Mouse (Mus musculus) liver, embryonic 16.5 days (tissue): Measurements from ENCODE around the gene Efhc2. TPM values are rescaled to one million over a fixed set of nuclear protein-coding genes. Genes with fewer than 3 reads are reported as not detected.
A peak's percentile ranks its signal among the peaks of the same experiment; 100 is the strongest.

Experiments
- ATAC-seq: fragments of 200-750 bp; cut with Nextera tagmentation; 2 replicates; pipeline ENCODE4 v1.8.0; 2017; ENCODE audit warnings: low read depth, mild to moderate bottlenecking, moderate number of reproducible peaks, moderate library complexity
- H3K27ac ChIP-seq: fragments of 300-500 bp; sonication (generic); 2 replicates; pipeline ENCODE4 v1.5.1; 2014; ENCODE audit warnings: mild to moderate bottlenecking, low read length
- H3K27me3 ChIP-seq: fragments of 300-500 bp; sonication (generic); 2 replicates; pipeline ENCODE4 v1.6.1; 2014; ENCODE audit warnings: low read depth, low read length, mixed read lengths; ENCODE audit not compliant: control insufficient read depth, insufficient read depth
- H3K36me3 ChIP-seq: fragments of 300-500 bp; sonication (generic); 2 replicates; pipeline ENCODE4 v1.6.1; 2014; ENCODE audit warnings: mild to moderate bottlenecking; ENCODE audit not compliant: control insufficient read depth, insufficient read depth
- H3K4me1 ChIP-seq: fragments of 300-500 bp; sonication (generic); 2 replicates; pipeline ENCODE4 v1.6.1; 2014; ENCODE audit warnings: low read depth, low read length, mixed read lengths; ENCODE audit not compliant: control insufficient read depth
- H3K4me2 ChIP-seq: fragments of 300-500 bp; sonication (generic); 2 replicates; pipeline ENCODE4 v1.6.1; 2014; ENCODE audit warnings: low read depth, low read length, mixed read lengths
- H3K4me3 ChIP-seq: fragments of 300-500 bp; sonication (generic); 2 replicates; pipeline ENCODE4 v1.5.1; 2014; ENCODE audit warnings: low read depth, mild to moderate bottlenecking, low read length
- H3K9ac ChIP-seq: fragments of 300-500 bp; sonication (generic); 2 replicates; pipeline ENCODE4 v1.6.1; 2014; ENCODE audit warnings: low read depth, low read length
- H3K9me3 ChIP-seq: fragments of 300-500 bp; sonication (generic); replicated peaks from 2 replicates; pipeline ENCODE4 v1.6.1; 2016; ENCODE audit warnings: low read length; ENCODE audit not compliant: control insufficient read depth
- WGBS: fragments of 180-500 bp; shearing (Covaris S2); extraction: QIAGEN DNeasy Blood & Tissue Kit; methylation state at CpG from one replicate; pipeline ENCODE4 v1.1.7; 2014; ENCODE audit not compliant: insufficient replicate concordance; 5-methylcytosine and 5-hydroxymethylcytosine counted together
- polyA plus RNA-seq: library from polyadenylated mRNA; unstranded; fragments of >200 nt; fragmentation: Nextera tagmentation; extraction: Ambion mirVana; gene quantifications from 2 replicates; pipeline ENCODE4 v1.2.1, GENCODE M21; 2015

The Efhc2 gene
- polyA plus RNA-seq, result not detected in 2 replicates

DNA sequence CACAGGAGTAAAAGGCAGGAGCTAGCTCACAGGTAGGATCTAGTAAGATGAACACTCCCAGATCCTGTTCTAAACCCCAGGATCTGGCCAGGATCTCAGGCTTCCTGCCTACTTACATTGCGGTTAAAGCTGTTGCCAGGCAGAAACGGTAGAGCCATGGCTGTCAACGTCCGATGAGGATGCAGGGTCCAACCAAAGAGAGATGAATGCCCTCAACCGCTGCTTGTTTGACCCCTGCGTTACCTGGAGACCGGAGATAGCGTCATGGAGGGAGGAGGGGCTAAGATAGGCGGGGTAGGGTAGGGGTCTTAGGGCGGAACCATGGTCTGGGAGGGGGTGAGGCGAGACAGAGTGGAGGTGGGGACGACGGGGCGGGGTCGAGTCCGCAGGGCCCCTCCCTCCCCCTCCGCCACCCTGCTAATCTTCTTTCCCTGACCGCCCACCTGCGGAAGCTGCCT, at the start of gene Efhc2:
Efhc2 (minus strand) TSS at position 243 of the 458 bp plus-strand sequence.
- H3K4me2 ChIP-seq, result peak within 1 kb of the TSS; percentile 41
- H3K4me1 ChIP-seq, result no peaks in the 10 kb centered on the region
- H3K4me3 ChIP-seq, result peak within 1 kb of the TSS; percentile 28
- no peaks in the 10 kb centered on the region for H3K27me3 ChIP-seq
- no peak for ATAC-seq
- H3K9ac ChIP-seq, result no peak within 1 kb of the TSS
- H3K36me3 ChIP-seq, result no peaks in the 10 kb centered on the region
- 12% methylated on average over 18 of the region's 19 CpGs for WGBS
- no peaks in the 10 kb centered on the region for H3K9me3 ChIP-seq
- H3K27ac ChIP-seq, result no peak within 1 kb of the TSS

DNA sequence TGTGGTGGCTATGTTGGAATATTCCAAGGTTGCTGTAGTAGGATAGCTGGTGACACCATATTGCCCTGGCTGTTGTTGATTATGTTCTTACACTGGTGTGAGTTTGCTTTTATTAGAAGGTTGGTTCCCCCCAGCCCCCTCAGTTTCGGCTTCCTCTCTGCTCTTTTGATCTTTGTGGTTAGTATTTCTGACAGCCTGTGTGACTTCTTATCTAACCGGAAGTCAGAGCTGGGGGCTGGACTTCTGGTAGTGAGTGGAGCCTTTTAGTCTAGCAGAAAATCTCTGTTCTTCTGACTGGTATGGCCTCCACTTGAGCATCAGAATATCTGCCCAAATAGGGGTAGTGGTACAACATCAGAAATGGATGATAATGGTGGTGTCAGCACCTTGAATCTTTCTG, 45.9 kb upstream of the Efhc2 start:
- H3K36me3 ChIP-seq, result no peaks in the 10 kb centered on the region
- no peaks in the 10 kb centered on the region for H3K9me3 ChIP-seq
- H3K4me2 ChIP-seq, result no peak overlapping the region
- H3K4me3 ChIP-seq, result no peak overlapping the region
- no peak overlapping the region for H3K27ac ChIP-seq
- ATAC-seq, result no peak
- H3K9ac ChIP-seq, result no peak overlapping the region
- H3K4me1 ChIP-seq, result no peaks in the 10 kb centered on the region
- WGBS, result 19% methylated on average over 2 of the region's 2 CpGs
- H3K27me3 ChIP-seq, result no peaks in the 10 kb centered on the region

DNA sequence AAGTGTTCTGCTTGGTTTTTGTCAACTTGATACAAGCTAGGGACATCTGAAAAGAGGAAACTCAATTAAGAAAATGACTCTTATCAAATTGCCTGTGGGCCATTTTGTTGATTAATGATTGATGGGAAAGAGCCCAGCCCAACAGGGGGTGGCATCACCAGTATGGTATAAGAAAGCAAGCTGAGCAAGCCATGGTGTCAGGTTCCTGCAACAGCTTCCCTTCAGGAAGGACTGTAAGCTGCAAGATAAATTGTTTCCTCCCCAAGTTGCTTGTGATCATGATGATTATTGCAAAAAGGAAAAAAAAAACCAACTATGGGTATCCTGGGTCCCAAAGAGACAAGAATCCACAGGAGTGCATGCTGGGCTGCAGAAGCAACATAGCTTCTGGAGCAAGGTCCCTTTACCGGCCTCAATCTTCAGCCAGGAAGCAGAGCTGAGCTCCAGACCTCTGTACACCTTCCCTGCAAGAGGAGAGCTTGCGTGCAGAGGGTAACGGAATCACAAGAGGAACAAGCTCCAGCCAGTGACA, 18.8 kb downstream of the Efhc2 start:
- Histone ChIP-seq H3K4me2 (no peak overlapping the region), H3K4me1 (no peaks in the 10 kb centered on the region), H3K36me3 (no peaks in the 10 kb centered on the region), H3K27ac (no peak overlapping the region), H3K9ac (no peak overlapping the region), H3K27me3 (no peaks in the 10 kb centered on the region), H3K4me3 (no peak overlapping the region), H3K9me3 (no peaks in the 10 kb centered on the region)
- no peak for ATAC-seq
- WGBS, result 34% methylated on average over 3 of the region's 3 CpGs

DNA sequence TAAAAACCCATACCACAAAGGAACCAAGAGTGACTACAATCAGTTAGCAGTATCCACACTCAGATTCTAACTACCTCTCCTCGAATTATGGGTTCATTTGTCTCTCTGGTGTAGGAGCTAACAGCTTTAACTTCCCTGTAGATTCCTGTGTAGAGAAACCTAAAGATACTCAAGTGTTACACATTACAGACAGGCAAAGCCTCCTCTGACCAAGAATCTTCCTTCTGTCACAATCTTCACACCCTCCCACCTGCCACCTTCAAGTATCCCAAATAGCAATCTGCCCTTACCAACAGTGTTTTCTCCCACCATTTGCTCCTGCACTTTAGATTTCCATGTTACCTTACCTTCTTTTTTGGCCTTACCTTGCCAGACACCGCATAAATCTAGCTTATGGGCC, 35.3 kb downstream of the Efhc2 start:
- H3K4me2 ChIP-seq, result no peak overlapping the region
- H3K27me3 ChIP-seq, result no peaks in the 10 kb centered on the region
- no peak overlapping the region for H3K27ac ChIP-seq
- no peak for ATAC-seq
- 42% methylated on average over 2 of the region's 2 CpGs for WGBS
- no peak overlapping the region for H3K4me3 ChIP-seq
- no peaks in the 10 kb centered on the region for H3K9me3 ChIP-seq
- H3K9ac ChIP-seq, result no peak overlapping the region
- no peaks in the 10 kb centered on the region for H3K36me3 ChIP-seq
- no peaks in the 10 kb centered on the region for H3K4me1 ChIP-seq

DNA sequence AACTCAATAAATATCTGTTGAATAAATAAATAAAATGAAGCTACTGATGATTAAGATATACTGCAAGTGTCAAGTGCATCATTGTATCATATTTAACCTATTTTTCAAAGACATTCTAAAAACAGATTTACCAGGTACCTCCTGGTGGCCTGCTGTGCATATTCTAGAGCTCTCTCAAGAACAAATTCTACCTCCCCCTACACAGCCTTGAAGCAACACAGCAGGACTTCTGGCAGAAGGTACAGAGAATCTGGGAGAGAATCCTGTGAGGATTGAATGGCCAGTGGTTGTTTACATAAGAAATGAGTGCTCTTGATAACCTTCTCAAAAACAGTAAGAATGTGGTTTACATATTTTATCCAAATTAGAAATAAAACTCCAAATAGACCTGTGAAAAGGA, 94.0 kb downstream of the Efhc2 start:
- H3K27ac ChIP-seq, result no peak overlapping the region
- H3K36me3 ChIP-seq, result no peaks in the 10 kb centered on the region
- no peaks in the 10 kb centered on the region for H3K27me3 ChIP-seq
- no peak for ATAC-seq
- H3K4me2 ChIP-seq, result no peak overlapping the region
- H3K4me1 ChIP-seq, result no peaks in the 10 kb centered on the region
- no peak overlapping the region for H3K4me3 ChIP-seq
- no peaks in the 10 kb centered on the region for H3K9me3 ChIP-seq
- no peak overlapping the region for H3K9ac ChIP-seq

DNA sequence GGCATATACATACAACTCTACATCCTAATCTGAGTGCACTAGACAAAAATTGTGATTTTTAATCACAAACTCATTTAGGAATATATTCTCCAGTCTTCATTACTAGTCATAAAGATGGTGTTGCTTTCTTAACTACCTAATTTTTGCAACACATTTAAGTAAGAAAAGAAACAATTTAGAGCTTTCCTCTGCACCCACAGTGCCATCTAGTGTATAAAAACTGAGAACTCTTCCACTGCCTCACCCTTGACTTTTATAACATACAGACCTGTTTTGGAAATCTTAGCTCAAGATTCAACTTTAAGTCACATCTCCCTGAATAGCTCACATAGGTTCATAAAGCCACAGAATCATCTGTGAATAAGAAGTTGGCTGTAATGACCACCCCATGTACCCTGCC, 101.7 kb downstream of the Efhc2 start:
- Histone ChIP-seq H3K36me3 (no peaks in the 10 kb centered on the region), H3K4me1 (no peaks in the 10 kb centered on the region), H3K27ac (no peak overlapping the region), H3K27me3 (no peaks in the 10 kb centered on the region), H3K9me3 (no peaks in the 10 kb centered on the region), H3K4me3 (no peak overlapping the region), H3K9ac (no peak overlapping the region), H3K4me2 (no peak overlapping the region)
- no peak for ATAC-seq

DNA sequence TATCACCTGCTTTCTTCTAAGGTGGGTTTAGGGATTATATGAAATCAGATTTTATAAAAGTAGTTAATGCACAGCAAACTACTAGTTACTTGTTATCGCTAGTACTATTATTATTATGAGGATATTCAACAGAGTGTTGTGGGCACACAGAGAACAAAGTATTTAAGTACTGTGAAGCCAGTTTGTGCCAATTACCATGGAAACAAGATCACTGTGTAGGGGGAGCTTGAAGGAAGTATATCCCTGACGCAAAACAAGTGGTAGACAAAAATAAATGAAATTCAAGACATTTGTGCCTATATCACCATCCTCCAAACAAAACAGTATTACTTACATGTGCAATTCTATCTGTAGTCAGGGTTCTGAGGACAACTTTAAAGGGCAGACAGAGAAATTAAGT, 105.7 kb downstream of the Efhc2 start:
- ATAC-seq, result no peak
- 59% methylated on average over 2 of the region's 2 CpGs for WGBS
- Histone ChIP-seq H3K27ac (no peak overlapping the region), H3K9ac (no peak overlapping the region), H3K4me2 (no peak overlapping the region), H3K9me3 (no peaks in the 10 kb centered on the region), H3K4me3 (no peak overlapping the region), H3K36me3 (no peaks in the 10 kb centered on the region), H3K27me3 (no peaks in the 10 kb centered on the region), H3K4me1 (no peaks in the 10 kb centered on the region)

DNA sequence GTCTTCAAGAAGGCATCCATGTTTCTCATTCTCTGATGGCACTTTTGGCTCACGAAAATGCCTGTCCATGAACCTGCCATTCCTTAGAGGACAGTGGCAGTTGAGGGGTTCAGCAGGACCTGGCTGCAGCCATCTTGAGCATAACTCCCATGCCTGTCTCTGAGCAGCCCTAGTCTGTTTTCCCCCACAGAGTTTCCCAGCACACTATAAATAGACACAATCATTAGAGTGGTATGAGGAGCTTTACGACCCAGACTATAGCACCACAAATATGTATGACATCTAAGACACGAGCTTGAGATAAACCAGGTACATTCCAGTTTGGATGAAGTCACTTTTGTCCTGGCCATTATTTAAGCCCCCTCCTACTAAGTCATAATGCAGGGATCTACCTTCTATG, 143.4 kb downstream of the Efhc2 start:
- Histone ChIP-seq H3K36me3 (no peaks in the 10 kb centered on the region), H3K9me3 (no peaks in the 10 kb centered on the region), H3K4me3 (no peak overlapping the region), H3K4me1 (no peaks in the 10 kb centered on the region), H3K4me2 (no peak overlapping the region), H3K9ac (no peak overlapping the region), H3K27ac (no peak overlapping the region), H3K27me3 (no peaks in the 10 kb centered on the region)
- WGBS, result 49% methylated on average over 3 of the region's 3 CpGs
- no peak for ATAC-seq

DNA sequence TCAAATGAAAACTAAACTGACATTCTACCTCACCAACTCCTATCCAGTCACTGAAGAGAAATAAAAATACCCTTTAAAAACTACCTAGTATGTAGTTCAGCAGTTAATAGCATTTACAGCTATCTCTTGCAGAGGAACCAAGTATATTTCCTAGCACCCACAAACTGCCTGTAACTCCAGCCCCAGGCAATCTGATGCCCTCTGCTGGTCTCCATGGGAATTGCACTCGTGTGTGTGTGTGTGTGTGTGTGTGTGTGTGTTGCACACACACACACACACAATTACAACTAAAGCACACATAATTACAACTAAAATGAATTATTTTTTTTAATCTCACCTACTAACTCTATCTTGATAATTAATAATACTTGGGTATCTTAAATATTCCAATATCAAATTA, 153.5 kb downstream of the Efhc2 start:
- H3K4me1 ChIP-seq, result no peaks in the 10 kb centered on the region
- H3K9me3 ChIP-seq, result no peaks in the 10 kb centered on the region
- H3K4me3 ChIP-seq, result no peak overlapping the region
- no peak overlapping the region for H3K4me2 ChIP-seq
- WGBS, result 13% methylated on average over 1 of the region's 1 CpGs
- no peak for ATAC-seq
- H3K27ac ChIP-seq, result no peak overlapping the region
- H3K36me3 ChIP-seq, result no peaks in the 10 kb centered on the region
- no peak overlapping the region for H3K9ac ChIP-seq
- no peaks in the 10 kb centered on the region for H3K27me3 ChIP-seq
